Mouse (Mus musculus) MEL (cell line): ENCODE results near the gene Sult2b1. TPM values are rescaled to one million over a fixed set of nuclear protein-coding genes. Genes with fewer than 3 reads are reported as not detected.

Source experiments
- DNase-seq: peaks from one replicate; pipeline ENCODE4 v3.0.0; 2011; ENCODE audit warnings: low read depth, low spot score
- H3K27ac ChIP-seq: 2 replicates; pipeline ENCODE4 v1.5.1; 2012; ENCODE audit warnings: low read depth, mild to moderate bottlenecking, control low read depth, low read length, moderate library complexity; ENCODE audit not compliant: control insufficient read depth
- H3K27me3 ChIP-seq, 2 experiments: fragments of 150-350 bp in 1 of 2; sonication (generic) in 1 of 2; 2 replicates each; pipeline ENCODE4 v1.6.1; 2012; ENCODE audit warnings: low read length in 2 of 2, mild to moderate bottlenecking in 2 of 2, improper control_type of control experiment in 1 of 2, moderate library complexity in 1 of 2; ENCODE audit not compliant: insufficient read depth in 2 of 2, control insufficient read depth in 1 of 2
- H3K36me3 ChIP-seq, 2 experiments: 2 replicates each; pipeline ENCODE4 v1.6.1; 2012 to 2014; ENCODE audit warnings: low read length in 2 of 2, improper control_type of control experiment in 1 of 2, inconsistent platforms in 1 of 2, mild to moderate bottlenecking in 1 of 2; ENCODE audit not compliant: insufficient read depth in 2 of 2, control insufficient read depth in 1 of 2
- H3K4me1 ChIP-seq, 2 experiments: fragments of 150-350 bp in 1 of 2; sonication (generic) in 1 of 2; 2 replicates each; pipeline ENCODE4 v1.6.1; 2012; ENCODE audit warnings: low read length in 2 of 2, improper control_type of control experiment in 1 of 2, mild to moderate bottlenecking in 1 of 2; ENCODE audit not compliant: insufficient read depth in 2 of 2, control insufficient read depth in 1 of 2
- H3K4me3 ChIP-seq, 2 experiments: fragments of 150-350 bp in 1 of 2; sonication (generic) in 1 of 2; 2 replicates each; pipeline ENCODE4 v1.5.1; 2012; ENCODE audit warnings: low read depth in 2 of 2, low read length in 2 of 2, mild to moderate bottlenecking in 2 of 2, moderate library complexity in 2 of 2, control low read depth in 1 of 2, improper control_type of control experiment in 1 of 2; ENCODE audit not compliant: control insufficient read depth in 1 of 2, insufficient read depth in 1 of 2
- H3K79me2 ChIP-seq: 2 replicates; pipeline ENCODE4 v1.6.1; 2012; ENCODE audit warnings: mild to moderate bottlenecking, low read length, moderate library complexity; ENCODE audit not compliant: control insufficient read depth, poor library complexity, insufficient read depth
- H3K9ac ChIP-seq: 2 replicates; pipeline ENCODE4 v1.6.1; 2012; ENCODE audit warnings: low read depth, mild to moderate bottlenecking, control low read depth, low read length, moderate library complexity; ENCODE audit not compliant: control insufficient read depth, poor library complexity, severe bottlenecking
- H3K9me3 ChIP-seq: fragments of 150-350 bp; sonication (generic); replicated peaks from 2 replicates; pipeline ENCODE4 v1.6.1; 2012; ENCODE audit warnings: mild to moderate bottlenecking, low read length, improper control_type of control experiment, moderate library complexity; ENCODE audit not compliant: insufficient read depth
- BHLHE40 ChIP-seq: IDR thresholded peaks from 2 replicates; pipeline ENCODE4 v1.6.1; 2012; ENCODE audit warnings: low read depth, mild to moderate bottlenecking, inconsistent platforms, low read length, improper control_type of control experiment, borderline replicate concordance
- CHD1 ChIP-seq: IDR thresholded peaks from 2 replicates; pipeline ENCODE4 v1.6.1; 2012; ENCODE audit warnings: low read depth, mild to moderate bottlenecking, inconsistent platforms, low read length, improper control_type of control experiment
- CHD2 ChIP-seq: IDR thresholded peaks from 2 replicates; pipeline ENCODE4 v1.6.1; 2011; ENCODE audit warnings: low read length, improper control_type of control experiment
- CTCF ChIP-seq, 3 experiments: IDR thresholded peaks in 2 of 3; conservative IDR thresholded peaks in 1 of 3; 2 replicates each; pipeline ENCODE4 v1.5.1; 2011 to 2012; ENCODE audit warnings: low read length in 3 of 3, low read depth in 2 of 3, mild to moderate bottlenecking in 2 of 3, improper control_type of control experiment in 1 of 3, inconsistent platforms in 1 of 3, mixed read lengths in 1 of 3, moderate library complexity in 1 of 3; ENCODE audit not compliant: control insufficient read depth in 1 of 3, insufficient read depth in 1 of 3, poor library complexity in 1 of 3, severe bottlenecking in 1 of 3
- E2F4 ChIP-seq: IDR thresholded peaks from 2 replicates; pipeline ENCODE4 v1.6.1; 2011; ENCODE audit warnings: low read depth, low read length, improper control_type of control experiment, borderline replicate concordance
- ELF1 ChIP-seq: IDR thresholded peaks from 2 replicates; pipeline ENCODE4 v1.6.1; 2014; ENCODE audit warnings: low read depth, mild to moderate bottlenecking, inconsistent platforms, low read length, improper control_type of control experiment, moderate library complexity
- EP300 ChIP-seq, 2 experiments: IDR thresholded peaks; 2 replicates each; pipeline ENCODE4 v1.6.1; 2011; ENCODE audit warnings: improper control_type of control experiment in 2 of 2, low read length in 2 of 2, low read depth in 1 of 2, mild to moderate bottlenecking in 1 of 2
- ETS1 ChIP-seq: IDR thresholded peaks from 2 replicates; pipeline ENCODE4 v1.6.1; 2012; ENCODE audit warnings: low read depth, mild to moderate bottlenecking, inconsistent platforms, low read length, improper control_type of control experiment, moderate library complexity
- GABPA ChIP-seq: IDR thresholded peaks from 2 replicates; pipeline ENCODE4 v1.6.1; 2012; ENCODE audit warnings: low read depth, mild to moderate bottlenecking, inconsistent platforms, low read length, improper control_type of control experiment, moderate library complexity
- GATA1 ChIP-seq: IDR thresholded peaks from 2 replicates; pipeline ENCODE4 v1.6.1; 2011; ENCODE audit warnings: low read depth, low read length, improper control_type of control experiment
- HCFC1 ChIP-seq: IDR thresholded peaks from 2 replicates; pipeline ENCODE4 v1.6.1; 2012; ENCODE audit warnings: low read depth, mild to moderate bottlenecking, inconsistent platforms, low read length, improper control_type of control experiment, moderate library complexity
- JUND ChIP-seq: IDR thresholded peaks from 2 replicates; pipeline ENCODE4 v1.6.1; 2011; ENCODE audit warnings: low read depth, mild to moderate bottlenecking, improper control_type of control experiment, low read length
- KAT2A ChIP-seq: conservative IDR thresholded peaks from 2 replicates; pipeline ENCODE4 v1.6.1; 2012; ENCODE audit warnings: low read depth, low read length, improper control_type of control experiment, inconsistent platforms
- MAFK ChIP-seq: IDR thresholded peaks from 2 replicates; pipeline ENCODE4 v1.6.1; 2011; ENCODE audit warnings: low read depth, mild to moderate bottlenecking, low read length, improper control_type of control experiment, borderline replicate concordance
- MAX ChIP-seq: IDR thresholded peaks from 2 replicates; pipeline ENCODE4 v1.6.1; 2011; ENCODE audit warnings: low read length, improper control_type of control experiment
- MEF2A ChIP-seq: IDR thresholded peaks from 2 replicates; pipeline ENCODE4 v1.6.1; 2014; ENCODE audit warnings: low read depth, mild to moderate bottlenecking, inconsistent platforms, low read length, improper control_type of control experiment; ENCODE audit not compliant: poor library complexity, insufficient replicate concordance, severe bottlenecking; ENCODE audit errors: extremely low read depth
- MXI1 ChIP-seq: IDR thresholded peaks from 2 replicates; pipeline ENCODE4 v1.6.1; 2011; ENCODE audit warnings: mild to moderate bottlenecking, low read depth, low read length, improper control_type of control experiment
- MYB ChIP-seq: IDR thresholded peaks from 2 replicates; pipeline ENCODE4 v1.6.1; 2011; ENCODE audit warnings: mild to moderate bottlenecking, low read depth, low read length, improper control_type of control experiment
- MYC ChIP-seq: IDR thresholded peaks from 2 replicates; pipeline ENCODE4 v1.6.1; 2011; ENCODE audit warnings: low read depth, mild to moderate bottlenecking, low read length, improper control_type of control experiment, moderate library complexity
- NELFE ChIP-seq: IDR thresholded peaks from 2 replicates; pipeline ENCODE4 v1.6.1; 2011; ENCODE audit warnings: low read depth, low read length, improper control_type of control experiment
- NRF1 ChIP-seq: IDR thresholded peaks from 2 replicates; pipeline ENCODE4 v1.6.1; 2014; ENCODE audit warnings: low read depth, mild to moderate bottlenecking, inconsistent platforms, low read length, improper control_type of control experiment, moderate library complexity; ENCODE audit not compliant: poor library complexity, insufficient read depth, severe bottlenecking
- POLR2A ChIP-seq, 2 experiments: IDR thresholded peaks; 2 replicates each; pipeline ENCODE4 v1.6.1; 2011 to 2012; ENCODE audit warnings: low read length in 2 of 2, mild to moderate bottlenecking in 2 of 2, control low read depth in 1 of 2, improper control_type of control experiment in 1 of 2, low read depth in 1 of 2, moderate library complexity in 1 of 2; ENCODE audit not compliant: control insufficient read depth in 1 of 2, insufficient read depth in 1 of 2, poor library complexity in 1 of 2
- POLR2AphosphoS2 ChIP-seq: IDR thresholded peaks from 2 replicates; pipeline ENCODE4 v1.6.1; 2011; ENCODE audit warnings: low read length, improper control_type of control experiment
- POLR2AphosphoS5 ChIP-seq: IDR thresholded peaks from 2 replicates; pipeline ENCODE4 v1.6.1; 2012; ENCODE audit warnings: low read depth, borderline replicate concordance, mild to moderate bottlenecking, inconsistent platforms, low read length, moderate library complexity, mixed read lengths
- RAD21 ChIP-seq: IDR thresholded peaks from 2 replicates; pipeline ENCODE4 v1.6.1; 2011; ENCODE audit warnings: mild to moderate bottlenecking, low read depth, low read length, improper control_type of control experiment
- RCOR1 ChIP-seq: IDR thresholded peaks from 2 replicates; pipeline ENCODE4 v1.6.1; 2012; ENCODE audit warnings: low read depth, mild to moderate bottlenecking, inconsistent platforms, low read length, improper control_type of control experiment
- SIN3A ChIP-seq: IDR thresholded peaks from 2 replicates; pipeline ENCODE4 v1.6.1; 2012; ENCODE audit warnings: low read length, improper control_type of control experiment, inconsistent platforms
- SMC3 ChIP-seq: IDR thresholded peaks from 2 replicates; pipeline ENCODE4 v1.6.1; 2011; ENCODE audit warnings: low read depth, low read length, improper control_type of control experiment
- TAL1 ChIP-seq: IDR thresholded peaks from 2 replicates; pipeline ENCODE4 v1.6.1; 2012; ENCODE audit warnings: mild to moderate bottlenecking, inconsistent platforms, low read length, moderate library complexity, mixed read lengths
- TBP ChIP-seq: IDR thresholded peaks from 2 replicates; pipeline ENCODE4 v1.8.0; 2011; ENCODE audit warnings: low read depth, low read length, improper control_type of control experiment
- TCF12 ChIP-seq: IDR thresholded peaks from 2 replicates; pipeline ENCODE4 v1.6.1; 2014; ENCODE audit warnings: low read depth, mild to moderate bottlenecking, inconsistent platforms, low read length, improper control_type of control experiment, moderate library complexity
- UBTF ChIP-seq: IDR thresholded peaks from 2 replicates; pipeline ENCODE4 v1.6.1; 2012; ENCODE audit warnings: low read depth, mild to moderate bottlenecking, inconsistent platforms, low read length, improper control_type of control experiment, moderate library complexity, borderline replicate concordance; ENCODE audit not compliant: insufficient read depth
- USF1 ChIP-seq: IDR thresholded peaks from 2 replicates; pipeline ENCODE4 v1.6.1; 2014; ENCODE audit warnings: low read depth, mild to moderate bottlenecking, inconsistent platforms, low read length, improper control_type of control experiment, moderate library complexity
- USF2 ChIP-seq, 2 experiments: IDR thresholded peaks; 2 replicates each; pipeline ENCODE4 v1.6.1; 2011 to 2012; ENCODE audit warnings: improper control_type of control experiment in 2 of 2, low read length in 2 of 2, borderline replicate concordance in 1 of 2, inconsistent platforms in 1 of 2, low read depth in 1 of 2, mild to moderate bottlenecking in 1 of 2; ENCODE audit not compliant: insufficient read depth in 1 of 2
- ZC3H11A ChIP-seq: IDR thresholded peaks from 2 replicates; pipeline ENCODE4 v1.6.1; 2012; ENCODE audit warnings: low read depth, mild to moderate bottlenecking, inconsistent platforms, low read length, improper control_type of control experiment
- ZKSCAN1 ChIP-seq: IDR thresholded peaks from 2 replicates; pipeline ENCODE4 v1.6.1; 2012; ENCODE audit warnings: low read depth, mild to moderate bottlenecking, inconsistent platforms, low read length, improper control_type of control experiment, moderate library complexity
- ZMIZ1 ChIP-seq: IDR thresholded peaks from 2 replicates; pipeline ENCODE4 v1.6.1; 2012; ENCODE audit warnings: low read depth, mild to moderate bottlenecking, inconsistent platforms, low read length, improper control_type of control experiment, moderate library complexity
- ZNF384 ChIP-seq: IDR thresholded peaks from 2 replicates; pipeline ENCODE4 v1.6.1; 2012; ENCODE audit warnings: low read depth, mild to moderate bottlenecking, inconsistent platforms, low read length, improper control_type of control experiment
- polyA plus RNA-seq, 2 experiments: library from polyadenylated mRNA; stranded (reverse) in 1 of 2; unstranded in 1 of 2; fragments of >175 nt in 1 of 2; fragments of >200 nt in 1 of 2; gene quantifications; 2 replicates each; pipeline versions ENCODE4 v1.2.1 to v1.2.4; 2012; ENCODE audit warnings: low replicate concordance in 2 of 2, low read depth in 1 of 2; ENCODE audit not compliant: insufficient read length in 2 of 2, insufficient read depth in 1 of 2, missing spikeins in 1 of 2
- total RNA-seq: library from RNA; depleted of rRNA; stranded (reverse); fragments of 300-350 nt; gene quantifications from 2 replicates; pipeline ENCODE4 v1.2.3, GENCODE M21; 2012

Sult2b1 gene
- total and polyA plus RNA-seq, 3 experiments: 0.08 to 0.47 TPM; not detected in 1

- Histone ChIP-seq H3K27me3 (no peaks in the 10 kb centered on the region), H3K9ac (no peak overlapping the region)
- TF ChIP-seq HCFC1 (no peak), MEF2A (no peak), MYB (no peak), CHD2 (no peak), USF2 (IDR thresholded peaks at IDR 0.05; ENCODE audit: borderline replicate concordance in 1 of 2, insufficient read depth in 1 of 2, low read depth in 1 of 2, low read length in 2 of 2) (peak; percentile 48 to 73; a peak in 3 of 4 replicates), ZMIZ1 (no peak), MXI1 (no peak), ELF1 (no peak), MAX (no peak), GABPA (no peak), EP300 (IDR thresholded peaks at IDR 0.05; ENCODE audit: low read depth in 1 of 2, low read length in 2 of 2) (peak; percentile 41 to 42; a peak in 2 of 4 replicates), MYC (no peak), NRF1 (no peak), GATA1 (peak; percentile 55; the same call in 1 of the 2 replicates), NELFE (no peak), POLR2A (IDR thresholded peaks at IDR 0.05; ENCODE audit: control insufficient read depth in 1 of 2, insufficient read depth in 1 of 2, low read depth in 1 of 2, low read length in 2 of 2, poor library complexity in 1 of 2) (no peak), ZNF384 (no peak), BHLHE40 (peak; percentile 37; the same call in 1 of the 2 replicates), SMC3 (no peak), JUND (no peak), E2F4 (no peak), POLR2AphosphoS2 (no peak), ETS1 (no peak), TAL1 (peak; percentile 54), ZKSCAN1 (no peak), TBP (no peak), CTCF (IDR thresholded peaks at IDR 0.05 in 2 of 3, conservative IDR thresholded peaks at IDR 0.05 in 1 of 3; ENCODE audit: control insufficient read depth in 1 of 3, insufficient read depth in 1 of 3, low read depth in 2 of 3, low read length in 3 of 3, poor library complexity in 1 of 3, severe bottlenecking in 1 of 3) (no peak), UBTF (no peak), MAFK (no peak), ZC3H11A (no peak), KAT2A (no peak), TCF12 (peak; percentile 74), POLR2AphosphoS5 (no peak), USF1 (peak; percentile 94), CHD1 (no peak), RCOR1 (no peak), SIN3A (no peak), RAD21 (no peak)
Measured at GRCm38 (mm10) chr7:45796950-45797349, 12.5 kb upstream of the Sult2b1 start.

More at GRCm38 (mm10) chr7:45796950-45797349, 12.5 kb upstream of the Sult2b1 start:
- H3K36me3 ChIP-seq: peaks cover 0 to 4% of the 10 kb centered on the region in 2 experiments; a peak in 1 of 4 replicates
- H3K27ac ChIP-seq: no peak overlapping the region
- no peak overlapping the region for H3K4me3 ChIP-seq
- DNase-seq: peak; percentile 63
- peaks cover 9 to 13% of the 10 kb centered on the region in 2 experiments; a peak in 3 of 4 replicates for H3K4me1 ChIP-seq
- H3K79me2 ChIP-seq: no peaks in the 10 kb centered on the region; the same call in 1 of the 2 replicates
- no peaks in the 10 kb centered on the region for H3K9me3 ChIP-seq
